Mouse (Mus musculus): ENCODE measurements around the gene Ppfibp1. TPM values are rescaled to one million over a fixed set of nuclear protein-coding genes. Genes with fewer than 3 reads are reported as not detected.

The Ppfibp1 gene
- total and polyA plus RNA-seq, 3 experiments, result 15.4 to 128 (median 102) TPM

DNA sequence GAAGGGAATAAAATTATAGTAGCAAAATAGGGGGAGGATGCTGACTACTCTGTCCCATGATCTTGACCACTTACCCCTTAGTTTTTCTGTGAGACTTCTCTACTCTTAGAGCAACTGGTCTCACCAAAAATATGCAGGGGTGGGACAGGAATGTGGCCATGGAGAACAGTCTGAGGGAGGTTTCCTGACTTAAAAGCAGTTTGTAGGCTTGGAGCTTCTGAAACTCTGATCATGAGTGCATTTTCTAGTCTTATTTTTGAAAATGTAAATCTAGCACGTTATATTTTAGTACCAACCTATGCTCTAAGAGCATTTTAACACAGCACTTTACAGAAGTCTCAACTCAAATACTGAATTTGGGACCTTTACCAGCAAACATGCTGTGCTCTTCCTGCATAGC is 70.4 kb downstream of the Ppfibp1 start:
- DNase-seq, result no peak
- 63% methylated on average over 1 of the region's 1 CpGs for WGBS
- no peak overlapping the region for H3K4me3 ChIP-seq
- no peak overlapping the region for H3K27ac ChIP-seq
- H3K79me2 ChIP-seq (replicated peaks; ENCODE audit: control insufficient read depth, insufficient read depth, low read length), result peaks cover 2% of the 10 kb centered on the region; the same call in 1 of the 2 replicates
- H3K4me1 ChIP-seq (ENCODE audit: control insufficient read depth, insufficient read depth, low read length), result peaks cover 12% of the 10 kb centered on the region
- TF ChIP-seq CTCF (IDR thresholded peaks at IDR 0.05), result no peak
- TF ChIP-seq EP300 (IDR thresholded peaks at IDR 0.05; ENCODE audit: insufficient read depth, low read depth, low read length), result no peak
- TF ChIP-seq POLR2A (IDR thresholded peaks at IDR 0.05; ENCODE audit: insufficient read depth, low read depth, low read length), result no peak
- intact Hi-C loops (cut with DNase I), result no loop called here
- no peaks in the 10 kb centered on the region for H3K27me3 ChIP-seq (ENCODE audit: control insufficient read depth, insufficient read depth, low read length)
- no peaks in the 10 kb centered on the region; the same call in 1 of the 2 replicates for H3K36me3 ChIP-seq (ENCODE audit: control insufficient read depth, insufficient read depth, low read length)
- H3K9ac ChIP-seq (ENCODE audit: low read depth, low read length), result no peak overlapping the region

DNA sequence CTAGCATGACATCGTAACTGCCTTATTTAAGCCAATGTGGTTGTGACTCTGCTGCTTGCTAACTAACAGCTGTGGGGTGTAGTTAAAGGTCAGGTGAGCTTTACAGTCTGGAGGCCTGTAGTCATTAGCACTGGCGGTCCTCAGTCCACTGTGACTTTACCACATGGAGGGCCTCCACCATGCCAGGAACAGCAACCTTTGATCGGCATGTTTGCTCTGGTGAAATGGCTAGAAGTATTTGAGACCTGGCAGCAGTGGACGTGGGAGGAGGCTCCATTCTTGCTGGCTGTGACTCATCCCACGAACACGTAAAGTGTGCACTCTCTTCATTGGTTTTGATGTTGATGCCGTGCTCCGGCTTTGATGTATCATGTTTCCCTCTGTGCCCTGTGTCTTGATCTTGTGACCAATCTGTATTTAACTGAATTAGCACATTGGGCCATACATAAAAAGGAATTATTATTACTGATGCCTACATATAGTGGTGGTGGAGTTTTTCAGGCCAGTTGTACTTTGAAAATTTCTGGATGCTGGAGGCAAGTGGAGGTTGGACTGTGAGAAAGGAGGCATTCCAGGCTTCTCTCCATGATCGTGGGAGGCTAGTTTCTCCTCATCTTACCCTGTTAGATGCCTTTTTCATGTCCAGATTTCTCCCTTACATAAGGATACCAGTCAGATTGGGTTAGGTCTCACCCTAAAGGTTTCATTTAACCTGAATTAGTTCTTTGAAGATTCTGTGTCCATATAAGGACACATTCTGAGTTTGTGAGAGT is 71.8 kb downstream of the Ppfibp1 start:
- Histone ChIP-seq H3K36me3 (ENCODE audit: control insufficient read depth, insufficient read depth, low read length) (no peaks in the 10 kb centered on the region; the same call in 1 of the 2 replicates), H3K4me3 (no peak overlapping the region), H3K9ac (ENCODE audit: low read depth, low read length) (no peak overlapping the region), H3K4me1 (ENCODE audit: control insufficient read depth, insufficient read depth, low read length) (peaks cover 12% of the 10 kb centered on the region), H3K79me2 (replicated peaks; ENCODE audit: control insufficient read depth, insufficient read depth, low read length) (0 out of 2 replicates have a peak, but pooled peaks cover 2% of the 10 kb centered on the region), H3K27ac (no peak overlapping the region; the same call in 1 of the 2 replicates), H3K27me3 (ENCODE audit: control insufficient read depth, insufficient read depth, low read length) (no peaks in the 10 kb centered on the region)
- DNase-seq, result peak in 1 of 2 experiments; percentile 41
- TF ChIP-seq POLR2A (IDR thresholded peaks at IDR 0.05; ENCODE audit: insufficient read depth, low read depth, low read length), result no peak
- TF ChIP-seq CTCF (IDR thresholded peaks at IDR 0.05), result no peak
- TF ChIP-seq EP300 (IDR thresholded peaks at IDR 0.05; ENCODE audit: insufficient read depth, low read depth, low read length), result no peak
- intact Hi-C loops (cut with DNase I), result no loop called here
- WGBS, result 71% methylated on average over 9 of the region's 9 CpGs

DNA sequence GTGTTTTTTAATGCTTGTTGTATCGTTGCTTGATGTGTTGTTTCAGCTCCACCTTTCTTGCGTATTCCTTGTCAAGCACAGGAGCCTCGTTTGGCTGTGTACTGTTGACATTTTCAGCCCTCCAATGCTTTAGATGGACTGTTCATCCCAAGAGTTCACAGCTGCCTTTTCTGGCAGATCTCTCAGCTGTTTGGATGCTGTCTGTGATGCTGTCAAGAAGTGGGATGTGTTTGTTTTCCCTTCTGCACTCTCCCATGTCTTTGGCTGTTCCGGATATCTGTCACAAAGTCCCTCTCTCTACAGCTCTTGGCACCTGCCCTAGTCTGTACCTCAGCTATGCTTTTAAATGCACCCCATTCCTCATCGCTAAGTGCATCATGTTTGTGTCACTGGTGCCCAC is 72.7 kb downstream of the Ppfibp1 start:
- Histone ChIP-seq H3K4me3 (no peak overlapping the region), H3K4me1 (ENCODE audit: control insufficient read depth, insufficient read depth, low read length) (peaks cover 8% of the 10 kb centered on the region), H3K27ac (0 out of 2 replicates have a peak overlapping the region, but pooled peaks have one; percentile 26), H3K79me2 (replicated peaks; ENCODE audit: control insufficient read depth, insufficient read depth, low read length) (0 out of 2 replicates have a peak, but pooled peaks cover 2% of the 10 kb centered on the region), H3K36me3 (ENCODE audit: control insufficient read depth, insufficient read depth, low read length) (no peaks in the 10 kb centered on the region; the same call in 1 of the 2 replicates), H3K9ac (ENCODE audit: low read depth, low read length) (no peak overlapping the region), H3K27me3 (ENCODE audit: control insufficient read depth, insufficient read depth, low read length) (no peaks in the 10 kb centered on the region)
- TF ChIP-seq CTCF (IDR thresholded peaks at IDR 0.05) (no peak), POLR2A (IDR thresholded peaks at IDR 0.05; ENCODE audit: insufficient read depth, low read depth, low read length) (no peak), EP300 (IDR thresholded peaks at IDR 0.05; ENCODE audit: insufficient read depth, low read depth, low read length) (no peak)
- intact Hi-C loops (cut with DNase I), result no loop called here
- 63% methylated on average over 5 of the region's 5 CpGs for WGBS
- DNase-seq, result peak in 1 of 2 experiments; percentile 30

DNA sequence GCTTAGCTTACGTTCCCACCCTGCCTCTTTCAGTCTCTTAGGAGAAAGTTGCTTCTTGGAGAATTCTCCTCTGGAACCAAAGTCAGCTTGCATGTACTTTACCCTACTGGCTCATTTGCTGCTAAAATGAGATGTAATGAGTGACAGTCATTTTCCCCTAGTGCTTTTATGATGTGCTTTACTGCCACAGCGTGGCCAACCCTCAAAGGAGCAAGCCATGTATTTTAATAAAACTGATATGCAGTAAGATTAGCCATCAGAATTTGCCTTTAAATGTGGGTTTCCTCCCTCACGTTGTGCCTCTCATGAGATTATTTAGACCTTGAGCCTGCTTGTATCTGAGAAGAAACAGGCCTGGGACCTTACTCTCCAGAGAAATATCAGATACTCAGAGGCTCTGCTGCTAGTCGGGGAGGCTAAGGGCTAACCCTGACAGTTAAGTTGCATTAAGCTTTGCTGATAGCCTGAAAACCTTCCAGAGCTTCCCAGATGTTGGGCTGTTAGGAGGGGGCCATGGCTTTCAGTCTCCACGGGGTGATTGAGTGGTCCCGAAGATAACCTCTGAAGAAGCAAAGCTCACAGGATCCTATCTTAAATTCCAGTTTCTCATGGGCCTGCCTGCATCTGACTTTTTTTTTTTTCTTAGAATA is 73.7 kb downstream of the Ppfibp1 start:
- no peak for DNase-seq
- Histone ChIP-seq H3K4me1 (ENCODE audit: control insufficient read depth, insufficient read depth, low read length) (peaks cover 6% of the 10 kb centered on the region), H3K27ac (no peak overlapping the region; the same call in 1 of the 2 replicates), H3K79me2 (replicated peaks; ENCODE audit: control insufficient read depth, insufficient read depth, low read length) (0 out of 2 replicates have a peak, but pooled peaks cover 2% of the 10 kb centered on the region), H3K9ac (ENCODE audit: low read depth, low read length) (no peak overlapping the region), H3K27me3 (ENCODE audit: control insufficient read depth, insufficient read depth, low read length) (no peaks in the 10 kb centered on the region), H3K36me3 (ENCODE audit: control insufficient read depth, insufficient read depth, low read length) (no peaks in the 10 kb centered on the region; the same call in 1 of the 2 replicates), H3K4me3 (no peak overlapping the region)
- intact Hi-C loops (cut with DNase I), result loop anchor here (1.0 kb wide), 1 partner anchor 129 kb away; no protein-coding TSS in a partner anchor
- TF ChIP-seq POLR2A (IDR thresholded peaks at IDR 0.05; ENCODE audit: insufficient read depth, low read depth, low read length) (no peak), CTCF (IDR thresholded peaks at IDR 0.05) (peak; percentile 75)
- WGBS, result 44% methylated on average over 6 of the region's 6 CpGs

DNA sequence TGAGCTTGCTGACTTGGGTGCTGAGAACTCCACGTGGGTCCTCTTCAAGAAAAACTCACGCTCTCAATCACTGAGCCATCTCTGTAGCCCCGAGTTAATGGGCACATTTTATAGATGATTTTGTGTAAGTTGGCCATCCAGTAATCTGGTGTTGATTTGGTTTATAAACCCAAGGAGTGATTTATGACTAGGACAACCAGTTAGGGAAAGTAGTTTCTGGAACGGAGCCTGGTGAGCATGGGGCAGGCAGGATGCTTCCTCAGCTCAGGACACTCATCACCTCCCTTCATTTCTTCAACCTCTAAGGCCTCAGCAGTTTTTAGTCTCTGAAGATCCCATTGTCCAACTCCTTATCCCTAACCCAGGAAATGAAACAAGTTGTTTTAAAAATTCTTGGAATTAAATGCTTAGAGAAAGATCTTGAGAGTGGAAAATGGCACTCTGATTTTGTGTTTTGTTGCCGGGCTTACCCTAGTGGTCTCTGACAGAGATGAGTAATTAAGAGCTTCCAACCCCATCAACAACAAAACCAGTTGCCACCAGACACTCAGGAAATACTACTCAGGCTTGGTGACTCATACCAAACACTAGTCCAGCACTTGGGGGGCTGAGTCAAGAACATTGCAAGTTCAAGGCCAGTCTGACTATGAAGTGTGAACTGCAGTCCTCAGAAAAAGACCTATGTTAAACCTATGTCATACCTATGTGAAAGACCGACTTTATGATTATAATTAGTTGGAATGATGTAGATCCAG is 75.3 kb downstream of the Ppfibp1 start:
- Histone ChIP-seq H3K79me2 (replicated peaks; ENCODE audit: control insufficient read depth, insufficient read depth, low read length) (0 out of 2 replicates have a peak, but pooled peaks cover 2% of the 10 kb centered on the region), H3K27me3 (ENCODE audit: control insufficient read depth, insufficient read depth, low read length) (no peaks in the 10 kb centered on the region), H3K27ac (no peak overlapping the region), H3K4me3 (no peak overlapping the region), H3K36me3 (ENCODE audit: control insufficient read depth, insufficient read depth, low read length) (no peaks in the 10 kb centered on the region; the same call in 1 of the 2 replicates), H3K9ac (ENCODE audit: low read depth, low read length) (no peak overlapping the region), H3K4me1 (ENCODE audit: control insufficient read depth, insufficient read depth, low read length) (peaks cover 6% of the 10 kb centered on the region)
- intact Hi-C loops (cut with DNase I), result no loop called here
- TF ChIP-seq POLR2A (IDR thresholded peaks at IDR 0.05; ENCODE audit: insufficient read depth, low read depth, low read length), result no peak
- TF ChIP-seq CTCF (IDR thresholded peaks at IDR 0.05), result no peak
- TF ChIP-seq EP300 (IDR thresholded peaks at IDR 0.05; ENCODE audit: insufficient read depth, low read depth, low read length), result no peak
- DNase-seq, result no peak
- 91% methylated on average over 6 of the region's 6 CpGs for WGBS

All from heart, adult 2 months (tissue).